Mouse (Mus musculus) heart, embryonic 16.5 days (tissue): Measurements from ENCODE around the gene Rassf8. TPM values are rescaled to one million over a fixed set of nuclear protein-coding genes. Genes with fewer than 3 reads are reported as not detected.

Experiments
- ATAC-seq: fragments of 200-750 bp; cut with Nextera tagmentation; replicated peaks from 2 replicates; pipeline ENCODE4 v1.8.0; 2017; ENCODE audit warnings: moderate number of reproducible peaks; ENCODE audit not compliant: insufficient read depth, low FRiP score; ENCODE audit errors: extremely low read depth
- H3K27ac ChIP-seq: fragments of 300-500 bp; sonication (generic); 2 replicates; pipeline ENCODE4 v1.5.1; 2014; ENCODE audit warnings: mild to moderate bottlenecking, low read length, control low read depth, moderate library complexity
- H3K27me3 ChIP-seq: fragments of 300-500 bp; sonication (generic); 2 replicates; pipeline ENCODE4 v1.6.1; 2014; ENCODE audit warnings: low read length, mixed read lengths; ENCODE audit not compliant: control insufficient read depth, insufficient read depth
- H3K36me3 ChIP-seq: fragments of 300-500 bp; sonication (generic); 2 replicates; pipeline ENCODE4 v1.6.1; 2014; ENCODE audit not compliant: control insufficient read depth, insufficient read depth
- H3K4me1 ChIP-seq: fragments of 300-500 bp; sonication (generic); 2 replicates; pipeline ENCODE4 v1.6.1; 2014; ENCODE audit warnings: low read length, mixed read lengths; ENCODE audit not compliant: control insufficient read depth, insufficient read depth
- H3K4me2 ChIP-seq: fragments of 300-500 bp; sonication (generic); 2 replicates; pipeline ENCODE4 v1.6.1; 2014; ENCODE audit warnings: low read depth, mild to moderate bottlenecking, control low read depth, low read length
- H3K4me3 ChIP-seq: fragments of 300-500 bp; sonication (generic); 2 replicates; pipeline ENCODE4 v1.5.1; 2014; ENCODE audit warnings: mild to moderate bottlenecking, control low read depth, low read length
- H3K9ac ChIP-seq: fragments of 300-500 bp; sonication (generic); 2 replicates; pipeline ENCODE4 v1.6.1; 2014; ENCODE audit warnings: low read length, control low read depth
- H3K9me3 ChIP-seq: fragments of 300-500 bp; sonication (generic); replicated peaks from 2 replicates; pipeline ENCODE4 v1.6.1; 2016; ENCODE audit warnings: low read length; ENCODE audit not compliant: control insufficient read depth
- WGBS: fragments of 180-500 bp; shearing (Covaris S2); extraction: QIAGEN DNeasy Blood & Tissue Kit; methylation state at CpG from one replicate; pipeline ENCODE4 v1.1.7; 2014; 5-methylcytosine and 5-hydroxymethylcytosine counted together
- polyA plus RNA-seq: library from polyadenylated mRNA; unstranded; fragments of >200 nt; fragmentation: Nextera tagmentation; extraction: Ambion mirVana; gene quantifications from 2 replicates; pipeline ENCODE4 v1.2.1, GENCODE M21; 2015

The Rassf8 gene
- polyA plus RNA-seq, 1 experiment from 2014 or later, result 7.3 TPM

- no peaks in the 10 kb centered on the region for H3K36me3 ChIP-seq
- H3K4me1 ChIP-seq, result peaks cover 35% of the 10 kb centered on the region
- no peak for ATAC-seq
- no peak overlapping the region for H3K4me3 ChIP-seq
- H3K27ac ChIP-seq, result peak overlapping the region; percentile 10
- no peak overlapping the region for H3K4me2 ChIP-seq
- no peaks in the 10 kb centered on the region for H3K9me3 ChIP-seq
- WGBS, result 67% methylated on average over 3 of the region's 3 CpGs
- no peak overlapping the region; the same call in 1 of the 2 replicates for H3K9ac ChIP-seq
- no peaks in the 10 kb centered on the region for H3K27me3 ChIP-seq
These were observed 55.4 kb downstream of the Rassf8 start for GRCm38 (mm10) chr6:145801796-145802488.

- Histone ChIP-seq H3K36me3 (no peaks in the 10 kb centered on the region), H3K27ac (no peak overlapping the region), H3K4me2 (no peak overlapping the region), H3K9ac (no peak overlapping the region), H3K9me3 (no peaks in the 10 kb centered on the region), H3K4me1 (peaks cover 33% of the 10 kb centered on the region), H3K4me3 (no peak overlapping the region), H3K27me3 (no peaks in the 10 kb centered on the region)
- 79% methylated on average over 8 of the region's 8 CpGs for WGBS
- ATAC-seq, result no peak
These were observed 56.3 kb downstream of the Rassf8 start for GRCm38 (mm10) chr6:145802881-145803280.

- no peak for ATAC-seq
- H3K4me1 ChIP-seq, result peaks cover 39% of the 10 kb centered on the region
- H3K4me2 ChIP-seq, result no peak overlapping the region
- no peaks in the 10 kb centered on the region for H3K9me3 ChIP-seq
- WGBS, result 68% methylated on average over 3 of the region's 3 CpGs
- H3K36me3 ChIP-seq, result no peaks in the 10 kb centered on the region
- H3K27me3 ChIP-seq, result no peaks in the 10 kb centered on the region
- no peak overlapping the region for H3K27ac ChIP-seq
- H3K9ac ChIP-seq, result no peak overlapping the region
- H3K4me3 ChIP-seq, result no peak overlapping the region
These were observed 57.7 kb downstream of the Rassf8 start for GRCm38 (mm10) chr6:145804276-145804675.

- WGBS, result 23% methylated on average over 2 of the region's 2 CpGs
- Histone ChIP-seq H3K9ac (no peak overlapping the region; the same call in 1 of the 2 replicates), H3K36me3 (peaks cover 8% of the 10 kb centered on the region; the same call in 1 of the 2 replicates), H3K27ac (peak overlapping the region; percentile 59), H3K4me3 (no peak overlapping the region), H3K4me1 (peaks cover 48% of the 10 kb centered on the region), H3K4me2 (no peak overlapping the region), H3K27me3 (no peaks in the 10 kb centered on the region), H3K9me3 (no peaks in the 10 kb centered on the region)
- no peak for ATAC-seq
These were observed 60.2 kb downstream of the Rassf8 start for GRCm38 (mm10) chr6:145806784-145807183.

- H3K4me2 ChIP-seq, result no peak overlapping the region
- peaks cover 8% of the 10 kb centered on the region; the same call in 1 of the 2 replicates for H3K36me3 ChIP-seq
- ATAC-seq, result peak; percentile 50; the same call in 1 of the 2 replicates
- WGBS, result 58% methylated on average over 8 of the region's 9 CpGs
- no peaks in the 10 kb centered on the region for H3K27me3 ChIP-seq
- no peaks in the 10 kb centered on the region for H3K9me3 ChIP-seq
- peak overlapping the region; percentile 45 for H3K27ac ChIP-seq
- H3K4me3 ChIP-seq, result no peak overlapping the region
- H3K9ac ChIP-seq, result no peak overlapping the region
- H3K4me1 ChIP-seq, result peaks cover 37% of the 10 kb centered on the region
These were observed 61.4 kb downstream of the Rassf8 start for GRCm38 (mm10) chr6:145807929-145808328.

- WGBS, result 69% methylated on average over 7 of the region's 7 CpGs
- Histone ChIP-seq H3K9ac (no peak overlapping the region), H3K4me1 (peaks cover 33% of the 10 kb centered on the region), H3K27me3 (no peaks in the 10 kb centered on the region), H3K9me3 (no peaks in the 10 kb centered on the region), H3K4me2 (no peak overlapping the region), H3K4me3 (no peak overlapping the region), H3K36me3 (peaks cover 11% of the 10 kb centered on the region; the same call in 1 of the 2 replicates), H3K27ac (peak overlapping the region; percentile 47)
- no peak for ATAC-seq
These were observed 63.0 kb downstream of the Rassf8 start for GRCm38 (mm10) chr6:145809566-145809965.

GRCm38 (mm10) chr6:145810015-145810414 lies 63.5 kb downstream of the Rassf8 start:
- Histone ChIP-seq H3K27ac (peak overlapping the region; percentile 47), H3K4me3 (no peak overlapping the region), H3K27me3 (no peaks in the 10 kb centered on the region), H3K9ac (no peak overlapping the region), H3K4me2 (no peak overlapping the region), H3K36me3 (peaks cover 11% of the 10 kb centered on the region; the same call in 1 of the 2 replicates), H3K4me1 (peaks cover 33% of the 10 kb centered on the region), H3K9me3 (no peaks in the 10 kb centered on the region)
- WGBS, result 64% methylated on average over 6 of the region's 6 CpGs
- ATAC-seq, result no peak

- H3K9me3 ChIP-seq, result no peaks in the 10 kb centered on the region
- no peak overlapping the region for H3K27ac ChIP-seq
- H3K9ac ChIP-seq, result no peak overlapping the region
- H3K4me2 ChIP-seq, result no peak overlapping the region
- no peak for ATAC-seq
- H3K4me1 ChIP-seq, result peaks cover 30% of the 10 kb centered on the region
- no peaks in the 10 kb centered on the region for H3K27me3 ChIP-seq
- no peak overlapping the region for H3K4me3 ChIP-seq
- H3K36me3 ChIP-seq, result peaks cover 18% of the 10 kb centered on the region
- WGBS, result 91% methylated on average over 1 of the region's 1 CpGs
These were observed 64.6 kb downstream of the Rassf8 start for GRCm38 (mm10) chr6:145811174-145811573.

- Histone ChIP-seq H3K4me1 (peaks cover 8% of the 10 kb centered on the region), H3K9ac (no peak overlapping the region; the same call in 1 of the 2 replicates), H3K9me3 (no peaks in the 10 kb centered on the region), H3K4me3 (no peak overlapping the region), H3K4me2 (no peak overlapping the region), H3K27me3 (no peaks in the 10 kb centered on the region), H3K27ac (no peak overlapping the region), H3K36me3 (peaks cover 46% of the 10 kb centered on the region)
- no peak for ATAC-seq
- 40% methylated on average over 15 of the region's 15 CpGs for WGBS
These were observed 68.7 kb downstream of the Rassf8 start for GRCm38 (mm10) chr6:145815200-145815599.
